Mouse (Mus musculus) testis, postnatal 10 days (tissue): ENCODE data around the gene Rps15.

Experiments
- DNase-seq: peaks from one replicate; pipeline ENCODE4 v3.0.0; 2021; ENCODE audit warnings: low spot score

Rps15 gene

GRCm38 (mm10) chr10:80315315-80315714 lies 23.1 kb downstream of the Rps15 start:
- no peak for DNase-seq

DNA sequence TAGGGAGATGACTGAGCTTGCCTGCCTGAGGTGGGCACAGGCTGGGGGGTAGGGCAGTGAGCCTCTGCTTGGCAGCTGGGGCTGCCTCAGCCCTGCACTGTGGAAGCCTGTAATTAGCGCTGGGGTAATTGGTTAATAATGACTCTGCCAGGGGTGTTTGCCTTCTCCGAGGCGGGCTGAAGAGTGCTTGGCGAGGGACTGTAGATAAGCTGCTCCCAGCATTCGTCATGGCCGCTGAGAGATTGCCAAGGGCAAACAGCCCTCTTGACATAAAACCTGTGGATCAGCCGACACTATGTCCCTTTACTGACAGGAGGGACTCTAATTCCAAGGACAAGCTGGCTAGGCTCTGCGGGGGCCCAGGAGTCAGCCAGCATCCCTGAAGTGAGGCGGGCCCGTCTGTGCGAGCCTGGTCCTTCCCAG lies 24.1 kb downstream of the Rps15 start:
- no peak for DNase-seq

DNA sequence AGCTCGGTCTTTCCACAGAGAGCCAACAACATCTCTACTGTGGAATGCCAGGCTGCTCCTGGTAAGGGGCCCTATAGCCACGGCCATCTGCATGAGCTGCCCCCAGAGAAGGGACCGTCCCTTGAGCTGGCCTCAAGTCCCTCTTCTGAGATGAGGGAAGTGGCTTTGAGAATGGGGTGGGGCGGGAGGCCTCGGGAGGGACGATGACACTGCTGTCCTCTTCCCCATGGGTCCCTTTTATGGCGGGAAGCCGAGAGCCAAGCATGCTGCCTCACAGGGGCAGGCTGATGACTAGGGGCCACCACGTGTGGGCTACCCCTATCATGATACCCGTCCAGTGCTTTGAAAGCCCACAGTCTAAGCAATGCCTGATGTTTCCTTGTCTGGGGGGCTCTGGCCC lies 24.8 kb downstream of the Rps15 start:
- no peak for DNase-seq

DNA sequence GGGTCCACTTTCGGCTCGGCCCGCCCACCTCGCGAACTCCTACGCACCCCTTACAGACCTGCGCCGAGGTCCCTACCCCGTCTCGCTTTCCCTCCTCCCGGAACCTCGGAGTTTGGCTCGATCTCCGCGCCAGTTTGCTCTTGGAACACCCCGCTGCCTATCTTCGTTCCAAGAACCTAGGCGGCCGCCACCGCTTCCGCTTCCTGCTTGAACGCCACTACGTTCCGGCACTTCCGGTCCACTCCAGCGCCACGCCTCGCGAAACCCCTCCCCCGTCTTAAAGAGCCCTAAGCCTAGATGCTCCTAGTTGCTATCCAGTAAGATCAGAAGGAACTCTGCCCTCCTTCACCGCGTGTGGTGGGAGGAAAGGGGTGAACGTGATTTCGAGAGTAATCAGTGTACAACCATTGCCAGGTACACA lies 28.1 kb downstream of the Rps15 start, which contains the start of gene 2310011J03Rik:
2310011J03Rik (minus strand) TSS at position 198 of the 421 bp plus-strand sequence.
- DNase-seq: peak; percentile 92

- DNase-seq: no peak
These were observed 28.9 kb downstream of the Rps15 start for GRCm38 (mm10) chr10:80321014-80321669.

- no peak for DNase-seq
These were observed 29.7 kb downstream of the Rps15 start for GRCm38 (mm10) chr10:80321670-80322581.

GRCm38 (mm10) chr10:80322811-80323211 lies 30.6 kb downstream of the Rps15 start:
- DNase-seq: no peak

- DNase-seq: peak; percentile 89
These were observed 31.2 kb downstream of the Rps15 start for GRCm38 (mm10) chr10:80323261-80324119.

DNA sequence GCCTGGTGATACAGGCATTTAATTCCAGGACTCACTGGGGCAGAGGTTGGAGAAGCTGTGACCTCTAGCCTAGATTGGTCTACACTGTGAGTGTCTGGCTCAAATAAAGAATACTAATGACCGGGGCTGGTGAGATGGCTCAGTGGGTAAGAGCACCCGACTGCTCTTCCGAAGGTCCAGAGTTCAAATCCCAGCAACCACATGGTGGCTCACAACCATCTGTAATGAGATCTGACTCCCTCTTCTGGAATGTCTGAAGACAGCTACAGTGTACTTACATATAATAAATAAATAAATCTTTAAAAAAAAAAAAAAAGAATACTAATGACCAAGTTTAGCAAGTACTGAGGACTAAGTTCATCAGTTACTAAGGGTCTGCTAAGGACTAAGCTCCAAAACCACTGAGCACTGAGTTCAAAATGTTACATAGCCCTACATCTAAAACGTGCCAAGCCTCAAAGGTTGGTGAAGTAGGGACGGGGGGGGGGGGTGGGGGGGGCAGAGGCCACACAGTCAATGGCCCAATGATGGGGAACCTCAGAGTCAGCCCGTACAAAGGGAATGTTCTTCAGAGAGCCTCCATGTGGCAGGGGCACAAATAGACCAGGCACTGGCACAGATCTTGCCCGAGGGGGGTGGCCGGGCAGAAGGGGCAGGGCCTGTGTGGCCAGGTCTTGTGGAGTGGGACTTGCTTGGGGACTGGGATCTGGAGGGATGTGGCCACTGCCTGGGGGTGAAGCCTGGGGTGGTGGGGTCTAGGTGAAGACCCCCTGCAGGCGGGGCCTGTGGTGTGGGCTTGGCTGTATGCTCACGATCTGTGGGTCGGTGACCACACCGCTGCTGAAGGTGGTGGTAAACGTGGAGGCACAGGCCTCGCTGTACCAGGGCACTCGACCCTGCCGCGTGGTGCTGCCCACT lies 32.1 kb downstream of the Rps15 start:
- DNase-seq: no peak

GRCm38 (mm10) chr10:80325045-80325444 lies 32.8 kb downstream of the Rps15 start:
- no peak for DNase-seq

DNA sequence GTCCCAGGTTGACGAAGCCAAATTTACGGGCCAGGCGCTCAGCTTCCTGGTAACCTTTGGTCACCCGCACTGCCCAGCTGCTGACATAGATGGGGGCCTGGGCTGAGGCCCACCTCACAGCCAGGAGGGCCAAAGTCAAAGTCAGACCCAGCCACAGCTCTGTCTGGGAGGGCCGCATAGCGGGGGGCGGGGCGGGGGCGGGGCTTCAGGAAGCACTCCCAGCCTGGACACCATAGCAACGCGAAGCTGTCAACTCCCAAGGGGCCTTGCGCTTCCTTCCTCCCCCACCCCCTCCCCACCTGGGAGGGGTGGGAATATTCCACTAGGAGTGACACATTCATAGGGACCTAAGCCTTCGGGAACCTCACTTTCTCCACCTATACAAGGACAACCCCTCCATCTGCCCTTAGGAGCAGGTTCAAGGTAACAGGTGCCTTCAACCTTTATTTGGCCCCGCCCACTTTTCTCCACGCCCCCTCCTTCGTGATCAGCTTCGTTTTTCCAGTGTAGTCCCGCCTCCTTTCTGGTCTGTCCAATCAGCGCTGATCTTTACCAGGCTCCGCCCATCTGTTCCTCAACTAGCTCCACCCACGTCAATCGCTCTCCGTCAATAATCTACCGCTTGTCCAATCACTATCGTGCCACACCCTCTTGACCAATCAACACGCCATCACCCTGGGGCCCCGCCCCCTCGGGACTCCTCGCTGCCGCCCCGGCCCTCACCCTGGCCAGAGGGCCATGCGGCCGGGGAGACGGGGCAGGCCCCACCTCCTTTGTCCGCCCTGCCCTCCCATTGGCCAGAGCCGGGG lies 37.2 kb downstream of the Rps15 start, which contains the start of the genes Pcsk4 and Reep6:
Pcsk4 (minus strand) TSS at position 226 of the 809 bp plus-strand sequence.
Reep6 (plus strand) TSS at position 681 of the 809 bp plus-strand sequence.
- DNase-seq: peak; percentile 98

DNA sequence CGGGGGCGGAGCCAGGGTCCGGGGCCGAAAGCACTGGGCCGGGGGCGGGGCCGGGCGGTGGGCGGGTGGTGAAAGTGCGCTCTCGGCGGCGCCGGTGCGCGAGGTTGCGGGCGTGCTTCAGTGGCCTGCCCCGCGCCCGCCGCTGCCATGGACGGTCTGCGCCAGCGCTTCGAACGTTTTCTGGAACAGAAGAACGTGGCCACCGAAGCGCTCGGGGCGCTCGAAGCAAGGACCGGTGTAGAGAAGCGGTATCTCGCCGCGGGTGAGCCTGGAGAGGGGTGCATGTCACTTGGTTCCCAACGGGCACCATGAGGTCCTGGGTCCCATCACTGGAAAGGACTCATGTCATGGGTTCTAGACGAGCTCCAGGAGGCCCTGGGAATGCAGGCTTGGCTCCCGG lies 37.8 kb downstream of the Rps15 start:
- no peak for DNase-seq

DNA sequence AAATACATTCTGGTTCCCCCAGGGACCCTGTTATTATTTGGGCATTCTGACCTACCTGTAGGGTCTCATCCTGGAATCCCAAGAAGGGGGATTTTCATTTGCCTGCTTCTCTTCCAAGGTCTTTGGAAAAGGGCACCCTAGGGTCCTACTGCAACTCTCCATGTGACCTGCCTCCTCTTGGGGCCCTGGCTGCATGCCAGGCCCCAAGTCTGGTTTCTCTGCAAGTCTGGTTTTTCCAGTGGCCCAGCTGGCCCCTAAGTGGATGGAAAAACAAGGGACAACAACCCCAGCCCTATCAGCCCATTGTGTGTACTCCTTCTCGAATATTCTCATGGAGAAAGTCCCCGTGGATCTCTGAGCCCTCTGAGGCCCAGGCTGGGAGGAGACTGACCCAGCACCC lies 38.6 kb downstream of the Rps15 start:
- DNase-seq: no peak

DNA sequence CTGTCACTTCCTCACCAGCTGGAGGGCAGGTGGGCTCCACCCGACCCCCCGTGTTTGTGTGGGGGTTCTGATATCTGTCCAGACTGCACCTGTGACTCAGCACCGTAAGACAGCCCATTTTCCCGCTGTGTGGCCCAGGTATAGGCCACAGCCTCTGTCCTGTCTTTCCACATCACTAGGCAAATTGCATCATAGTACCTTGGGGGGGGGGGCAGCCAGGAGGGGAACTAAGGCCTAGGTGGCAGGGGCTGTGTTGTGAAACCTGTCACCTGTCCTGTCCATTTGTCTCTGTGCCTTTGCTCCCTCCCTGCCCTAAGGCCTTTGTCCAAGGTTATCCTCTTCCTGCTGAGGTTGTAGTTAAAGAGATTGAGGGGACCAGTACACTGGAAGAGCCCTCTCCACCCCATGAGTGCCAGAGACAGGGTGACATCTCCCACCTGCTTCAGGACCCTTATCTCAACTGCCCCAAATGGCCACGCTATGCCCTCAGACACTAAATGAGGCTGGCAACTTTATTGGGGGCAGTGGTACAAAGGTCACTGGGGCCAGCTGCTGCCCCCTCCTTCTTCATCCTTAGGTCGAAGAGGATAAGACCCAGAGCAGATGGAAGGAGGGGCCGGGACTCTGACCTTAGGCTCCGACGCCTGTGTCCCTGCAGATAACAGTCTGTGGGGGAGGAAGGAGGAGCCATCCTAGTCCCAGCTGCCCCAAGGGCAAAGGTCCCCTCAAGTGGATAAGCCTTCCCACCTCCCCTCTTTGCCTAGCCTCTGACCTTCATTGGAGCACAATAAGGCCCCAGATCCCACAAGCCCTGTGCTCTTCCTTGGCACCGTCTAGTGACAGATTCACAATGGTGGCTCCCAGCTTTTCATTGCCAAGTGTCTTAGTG lies 39.6 kb downstream of the Rps15 start:
- DNase-seq: no peak

DNA sequence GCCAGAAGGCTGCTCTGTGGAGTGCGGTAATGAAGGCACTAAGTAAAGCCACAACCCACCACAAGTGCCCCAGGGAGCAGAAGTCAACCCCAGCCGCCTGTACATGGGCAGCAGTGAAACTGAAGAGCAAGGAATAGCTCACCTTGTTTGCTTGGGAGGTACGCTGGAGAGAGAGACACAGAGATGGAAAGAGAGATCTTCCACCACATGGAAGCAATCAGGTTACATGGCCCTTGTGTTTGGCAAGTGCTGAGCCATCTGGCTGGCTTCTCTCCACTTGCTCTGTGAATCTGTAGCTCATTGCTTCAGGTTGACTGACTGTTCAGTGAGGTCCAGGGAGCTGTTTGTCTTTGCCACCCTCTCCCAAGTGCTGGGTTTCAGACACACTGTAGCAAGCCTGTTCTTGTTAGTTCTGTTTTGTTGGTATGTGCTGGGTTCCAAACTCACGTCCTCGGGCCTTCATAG lies 40.3 kb downstream of the Rps15 start:
- DNase-seq: no peak

GRCm38 (mm10) chr10:80336263-80336662 lies 44.0 kb downstream of the Rps15 start:
- no peak for DNase-seq

DNA sequence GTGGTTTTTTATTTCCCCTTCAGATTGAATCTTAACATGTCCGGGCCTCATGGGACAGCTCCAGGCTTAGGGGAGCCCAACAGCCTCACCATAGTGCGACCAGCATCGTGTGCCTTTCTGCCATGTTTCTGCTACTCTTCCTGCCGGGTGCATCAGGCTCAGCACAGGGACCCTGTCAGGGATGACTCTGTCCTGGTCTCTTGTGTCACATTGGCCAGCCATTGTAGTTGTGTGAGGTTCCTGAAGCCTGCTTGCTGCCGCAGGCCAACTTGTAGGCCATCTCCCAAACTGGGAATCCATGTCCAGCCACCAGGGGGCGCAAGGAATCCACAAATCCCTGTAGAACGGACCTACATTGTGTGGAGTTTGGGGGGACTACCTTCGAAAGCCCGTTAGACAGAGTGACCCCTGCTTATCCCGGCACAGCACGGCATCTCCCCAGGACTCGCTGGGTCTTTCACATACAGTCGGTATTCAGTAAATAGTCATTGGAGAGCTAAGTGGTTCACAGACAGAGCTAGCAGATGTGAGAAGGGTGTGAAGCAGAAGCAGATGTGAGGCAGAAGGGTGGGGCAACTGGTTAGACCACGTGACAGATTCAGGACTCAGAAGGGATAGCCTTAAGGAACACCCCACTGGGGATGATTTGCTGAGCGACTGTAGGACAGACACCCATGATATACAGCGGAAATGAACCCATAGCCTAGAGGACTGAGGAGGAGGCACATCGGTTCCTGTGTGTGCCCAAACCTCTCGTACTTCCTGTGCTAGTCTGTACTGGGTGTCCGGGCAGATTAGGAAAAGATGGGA lies 47.9 kb downstream of the Rps15 start:
- DNase-seq: peak; percentile 93

DNA sequence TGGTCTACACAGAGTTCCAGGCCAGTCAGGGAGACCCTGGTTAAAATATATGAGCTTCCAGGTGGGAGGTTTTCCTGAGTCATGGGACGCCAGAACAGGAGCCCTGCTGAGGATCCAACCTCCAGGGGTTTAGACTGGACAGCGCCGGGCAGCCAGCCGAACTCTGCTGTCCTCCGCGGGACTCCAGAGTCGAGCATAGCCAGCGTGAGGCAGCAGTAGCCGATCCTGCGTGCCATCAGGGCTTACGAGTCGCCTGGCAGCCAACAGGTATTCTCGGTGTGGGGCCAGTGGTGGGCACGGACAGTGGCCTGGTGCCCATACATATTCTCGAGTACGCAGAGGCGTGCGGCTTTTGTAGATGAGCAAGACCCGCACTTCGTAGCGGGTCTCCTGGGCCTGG lies 48.8 kb downstream of the Rps15 start:
- DNase-seq: no peak
